Mouse (Mus musculus): Measurements from ENCODE around the gene Olfml2b. TPM values are rescaled to one million over a fixed set of nuclear protein-coding genes. Genes with fewer than 3 reads are reported as not detected.
A peak's percentile ranks its signal among the peaks of the same experiment; 100 is the strongest.

Olfml2b gene
- polyA plus RNA-seq, 1 experiment from 2014 or later = 33.6 TPM

DNA sequence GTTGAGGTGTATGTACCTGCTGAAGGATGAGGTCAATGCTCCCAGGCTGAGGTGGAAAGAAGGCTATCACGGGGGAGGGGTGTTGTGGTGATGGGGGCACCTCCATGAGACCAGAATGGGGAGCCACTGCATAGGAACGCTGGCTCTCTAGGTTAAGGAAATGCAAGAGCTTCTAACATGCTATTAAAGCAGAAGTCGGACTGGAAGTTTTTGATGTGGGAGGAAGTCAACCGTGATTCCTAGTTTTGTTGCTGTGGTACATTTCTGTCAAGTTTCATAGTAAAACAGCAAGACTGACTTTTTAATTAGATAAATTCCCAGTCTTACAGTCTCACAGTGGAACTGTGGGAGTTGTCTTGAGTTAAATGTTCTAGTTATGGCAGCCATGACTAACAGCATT lies 61.7 kb downstream of the Olfml2b start:
- ATAC-seq (ENCODE audit: low FRiP score, low TSS enrichment) = no peak

GRCm38 (mm10) chr1:170709034-170709433 lies 64.7 kb downstream of the Olfml2b start:
- ATAC-seq (ENCODE audit: low FRiP score, low TSS enrichment) (no peak), DNase-seq (ENCODE audit: low spot score) (no peak)
- Histone ChIP-seq H3K36me3 (ENCODE audit: control insufficient read depth, insufficient read depth, low read length) (peaks cover 3% of the 10 kb centered on the region), H3K27me3 (ENCODE audit: control insufficient read depth, insufficient read depth, low read length) (no peaks in the 10 kb centered on the region), H3K9ac (ENCODE audit: low read length) (no peak overlapping the region), H3K4me2 (replicated peaks; ENCODE audit: low read depth) (no peak overlapping the region), H3K9me3 (ENCODE audit: control insufficient read depth, low read length) (no peaks in the 10 kb centered on the region), H3K4me3 (ENCODE audit: low read depth, low read length) (no peak overlapping the region), H3K4me1 (replicated peaks; ENCODE audit: control insufficient read depth, insufficient read depth) (no peaks in the 10 kb centered on the region), H3K27ac (replicated peaks) (no peak overlapping the region)
- WGBS = 72% methylated on average over 3 of the region's 3 CpGs
- TF ChIP-seq CTCF (IDR thresholded peaks at IDR 0.05; ENCODE audit: low read depth) = no peak
- no peak for TF ChIP-seq EP300 (optimal IDR thresholded peaks at IDR 0.05)

More for the DNA sequence above, 61.7 kb downstream of the Olfml2b start:
- DNase-seq (ENCODE audit: low spot score) = no peak
- 91% methylated on average over 4 of the region's 4 CpGs for WGBS
- H3K27me3 ChIP-seq (ENCODE audit: control insufficient read depth, insufficient read depth, low read length) = no peaks in the 10 kb centered on the region
- no peak overlapping the region for H3K4me2 ChIP-seq (replicated peaks; ENCODE audit: low read depth)
- no peaks in the 10 kb centered on the region for H3K4me1 ChIP-seq (replicated peaks; ENCODE audit: control insufficient read depth, insufficient read depth)
- no peak overlapping the region for H3K9ac ChIP-seq (ENCODE audit: low read length)
- H3K4me3 ChIP-seq (ENCODE audit: low read depth, low read length) = no peak overlapping the region
- no peak for TF ChIP-seq CTCF (IDR thresholded peaks at IDR 0.05; ENCODE audit: low read depth)
- no peak for TF ChIP-seq EP300 (optimal IDR thresholded peaks at IDR 0.05)
- peaks cover 3% of the 10 kb centered on the region for H3K36me3 ChIP-seq (ENCODE audit: control insufficient read depth, insufficient read depth, low read length)
- no peak overlapping the region for H3K27ac ChIP-seq (replicated peaks)
- no peaks in the 10 kb centered on the region for H3K9me3 ChIP-seq (ENCODE audit: control insufficient read depth, low read length)

GRCm38 (mm10) chr1:170709481-170709880 lies 65.1 kb downstream of the Olfml2b start:
- TF ChIP-seq CTCF (IDR thresholded peaks at IDR 0.05; ENCODE audit: low read depth) (no peak), EP300 (optimal IDR thresholded peaks at IDR 0.05) (no peak)
- Histone ChIP-seq H3K9ac (ENCODE audit: low read length) (no peak overlapping the region), H3K27me3 (ENCODE audit: control insufficient read depth, insufficient read depth, low read length) (no peaks in the 10 kb centered on the region), H3K27ac (replicated peaks) (no peak overlapping the region), H3K36me3 (ENCODE audit: control insufficient read depth, insufficient read depth, low read length) (peaks cover 3% of the 10 kb centered on the region), H3K4me1 (replicated peaks; ENCODE audit: control insufficient read depth, insufficient read depth) (no peaks in the 10 kb centered on the region), H3K9me3 (ENCODE audit: control insufficient read depth, low read length) (no peaks in the 10 kb centered on the region), H3K4me2 (replicated peaks; ENCODE audit: low read depth) (no peak overlapping the region), H3K4me3 (ENCODE audit: low read depth, low read length) (no peak overlapping the region)
- WGBS = 84% methylated on average over 8 of the region's 8 CpGs
- DNase-seq (ENCODE audit: low spot score) (no peak), ATAC-seq (ENCODE audit: low FRiP score, low TSS enrichment) (0 out of 2 replicates have a peak, but pooled peaks have one; percentile 18)

DNA sequence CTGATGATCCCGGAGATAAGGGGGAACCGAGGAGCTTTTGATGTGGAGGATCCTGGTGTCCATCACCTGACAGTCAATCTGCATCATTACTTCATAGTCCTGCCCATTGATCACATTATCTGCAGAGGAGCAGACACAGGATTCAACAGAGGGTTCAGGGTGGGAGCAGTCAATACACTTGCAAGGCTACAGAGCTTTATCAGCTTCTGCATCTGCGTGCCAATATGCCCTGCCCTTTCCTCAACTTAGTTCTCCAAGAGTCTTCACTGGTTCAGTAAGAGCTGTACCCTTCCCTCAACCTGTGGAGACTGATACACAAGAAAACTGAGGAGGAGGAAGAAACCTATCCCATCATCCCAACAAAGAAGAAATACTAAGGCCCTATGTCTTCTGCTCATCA lies 65.6 kb downstream of the Olfml2b start:
- Histone ChIP-seq H3K27ac (replicated peaks) (no peak overlapping the region), H3K9ac (ENCODE audit: low read length) (no peak overlapping the region), H3K27me3 (ENCODE audit: control insufficient read depth, insufficient read depth, low read length) (no peaks in the 10 kb centered on the region), H3K4me1 (replicated peaks; ENCODE audit: control insufficient read depth, insufficient read depth) (no peaks in the 10 kb centered on the region), H3K4me2 (replicated peaks; ENCODE audit: low read depth) (no peak overlapping the region), H3K4me3 (ENCODE audit: low read depth, low read length) (no peak overlapping the region), H3K9me3 (ENCODE audit: control insufficient read depth, low read length) (no peaks in the 10 kb centered on the region), H3K36me3 (ENCODE audit: control insufficient read depth, insufficient read depth, low read length) (peaks cover 3% of the 10 kb centered on the region)
- WGBS = 91% methylated on average over 3 of the region's 3 CpGs
- ATAC-seq (ENCODE audit: low FRiP score, low TSS enrichment) (no peak), DNase-seq (ENCODE audit: low spot score) (no peak)
- TF ChIP-seq EP300 (optimal IDR thresholded peaks at IDR 0.05) = no peak
- no peak for TF ChIP-seq CTCF (IDR thresholded peaks at IDR 0.05; ENCODE audit: low read depth)

DNA sequence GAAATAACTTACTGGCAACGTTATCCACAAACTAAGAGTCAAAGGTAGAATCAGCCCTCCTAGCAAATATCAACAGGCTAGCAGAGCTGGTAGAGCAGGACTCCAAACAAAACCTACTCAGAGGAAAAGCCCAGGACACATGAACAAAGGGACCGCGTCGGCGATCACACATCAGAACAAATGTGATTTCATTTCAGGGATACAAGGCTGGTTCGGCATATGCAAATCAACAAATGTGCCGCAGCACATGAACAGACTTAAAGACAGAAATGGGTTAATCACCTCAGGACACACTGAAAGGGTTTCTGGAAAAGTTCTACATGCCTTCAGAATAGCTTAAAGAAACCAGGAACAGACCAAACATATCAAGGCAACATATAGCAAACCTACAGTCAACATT lies 67.4 kb downstream of the Olfml2b start:
- Histone ChIP-seq H3K4me1 (replicated peaks; ENCODE audit: control insufficient read depth, insufficient read depth) (no peaks in the 10 kb centered on the region), H3K9ac (ENCODE audit: low read length) (no peak overlapping the region), H3K4me2 (replicated peaks; ENCODE audit: low read depth) (no peak overlapping the region), H3K27me3 (ENCODE audit: control insufficient read depth, insufficient read depth, low read length) (no peaks in the 10 kb centered on the region), H3K36me3 (ENCODE audit: control insufficient read depth, insufficient read depth, low read length) (peaks cover 3% of the 10 kb centered on the region), H3K9me3 (ENCODE audit: control insufficient read depth, low read length) (no peaks in the 10 kb centered on the region), H3K27ac (replicated peaks) (no peak overlapping the region), H3K4me3 (ENCODE audit: low read depth, low read length) (no peak overlapping the region)
- TF ChIP-seq EP300 (optimal IDR thresholded peaks at IDR 0.05) = no peak
- TF ChIP-seq CTCF (IDR thresholded peaks at IDR 0.05; ENCODE audit: low read depth) = no peak
- 93% methylated on average over 7 of the region's 7 CpGs for WGBS
- ATAC-seq (ENCODE audit: low FRiP score, low TSS enrichment) (no peak), DNase-seq (ENCODE audit: low spot score) (no peak)

- no peaks in the 10 kb centered on the region for H3K9me3 ChIP-seq (ENCODE audit: control insufficient read depth, low read length)
- H3K4me3 ChIP-seq (ENCODE audit: low read depth, low read length) = no peak overlapping the region
- no peak overlapping the region for H3K9ac ChIP-seq (ENCODE audit: low read length)
- TF ChIP-seq CTCF (IDR thresholded peaks at IDR 0.05; ENCODE audit: low read depth) (no peak), EP300 (optimal IDR thresholded peaks at IDR 0.05) (no peak)
- H3K36me3 ChIP-seq (ENCODE audit: control insufficient read depth, insufficient read depth, low read length) = no peaks in the 10 kb centered on the region
- no peaks in the 10 kb centered on the region for H3K27me3 ChIP-seq (ENCODE audit: control insufficient read depth, insufficient read depth, low read length)
- ATAC-seq (ENCODE audit: low FRiP score, low TSS enrichment) (no peak), DNase-seq (ENCODE audit: low spot score) (no peak)
- WGBS = 58% methylated on average over 3 of the region's 3 CpGs
- H3K4me2 ChIP-seq (replicated peaks; ENCODE audit: low read depth) = no peak overlapping the region
- no peak overlapping the region for H3K27ac ChIP-seq (replicated peaks)
- H3K4me1 ChIP-seq (replicated peaks; ENCODE audit: control insufficient read depth, insufficient read depth) = 0 out of 2 replicates have a peak, but pooled peaks cover 2% of the 10 kb centered on the region
Measured at GRCm38 (mm10) chr1:170717241-170717828, 73.0 kb downstream of the Olfml2b start.
